Mouse (Mus musculus): ENCODE measurements around the gene Cdon.

GRCm38 (mm10) chr9:35508234-35508633 is 87.3 kb downstream of the Cdon start:
- TF ChIP-seq CTCF (IDR thresholded peaks at IDR 0.05; ENCODE audit: low read depth, low read length) (no peak), POLR2A (IDR thresholded peaks at IDR 0.05; ENCODE audit: borderline replicate concordance, low read depth, low read length) (no peak)

Measured in bone marrow macrophage, adult 2 months (primary cell).